Mouse (Mus musculus) thymus, postnatal 14 days (tissue): ENCODE measurements around the gene Gm49391.
"Not testable (repeated sequence)": the region's sequence is repeated elsewhere in the genome, so short reads cannot be mapped to it uniquely, and the experiment has no call there.

Experiments used
- DNase-seq: peaks from one replicate; pipeline ENCODE4 v3.0.0; 2021

Gm49391 gene

DNA sequence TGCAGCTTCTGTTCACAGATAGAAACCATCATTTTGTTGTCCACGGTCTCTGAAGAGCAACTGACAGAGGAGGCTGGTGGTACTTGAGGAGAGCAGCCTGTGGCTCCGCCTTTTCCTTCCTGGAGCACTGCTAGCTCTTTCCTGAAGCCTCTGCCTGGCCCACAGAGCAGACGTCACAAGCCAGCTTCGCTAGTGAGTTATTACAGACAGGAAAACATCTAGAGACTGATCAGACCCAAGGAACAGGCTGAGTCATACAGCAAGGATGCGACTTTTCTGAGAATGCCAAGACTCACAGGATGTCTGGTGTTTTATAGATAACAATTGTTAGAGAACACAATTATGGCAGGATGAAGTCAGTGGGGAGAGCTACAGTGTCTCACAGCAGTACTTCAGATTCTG, at the start of gene Gm49391, which contains the start of gene Ctla2a:
TSS of gene Gm49391 (minus strand) at position 72 of the 402 bp plus-strand sequence.
TSS of gene Ctla2a (minus strand) at position 126 of the 402 bp plus-strand sequence.
- peak; percentile 13 for DNase-seq

DNA sequence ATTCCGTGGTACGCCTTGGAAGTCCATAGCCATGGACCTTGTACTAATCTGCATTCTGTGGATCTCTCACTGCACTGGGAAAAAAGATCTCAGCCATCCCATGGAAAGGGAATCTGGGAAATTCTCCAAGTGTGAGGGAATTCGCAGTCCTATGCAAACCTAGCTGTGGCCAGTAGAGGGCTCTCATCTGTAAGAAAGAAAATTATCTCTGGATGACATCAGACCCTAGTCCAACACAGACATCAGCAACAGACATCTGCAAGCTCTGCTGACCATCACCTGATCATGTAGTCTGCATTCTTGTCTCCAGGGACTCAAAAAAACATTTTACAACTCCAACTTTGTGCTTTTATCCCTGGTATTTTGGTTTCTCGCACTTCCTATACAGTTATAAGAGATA, 35.9 kb upstream of the Gm49391 start:
- not testable (repeated sequence) for DNase-seq

DNA sequence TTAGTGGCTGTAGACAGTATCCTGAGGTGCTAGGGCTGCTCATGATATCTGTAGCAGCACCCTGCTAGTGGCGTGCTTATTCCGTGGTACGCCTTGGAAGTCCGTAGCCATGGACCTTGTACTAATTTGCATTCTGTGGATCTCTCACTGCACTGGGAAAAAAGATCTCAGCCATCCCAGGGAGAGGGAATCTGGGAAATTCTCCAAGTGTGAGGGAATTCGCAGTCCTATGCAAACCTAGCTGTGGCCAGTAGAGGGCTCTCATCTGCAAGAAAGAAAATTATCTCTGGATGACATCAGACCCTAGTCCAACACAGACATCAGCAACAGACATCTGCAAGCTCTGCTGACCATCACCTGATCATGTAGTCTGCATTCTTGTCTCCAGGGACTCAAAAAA, 27.6 kb upstream of the Gm49391 start:
- DNase-seq = not testable (repeated sequence)

DNA sequence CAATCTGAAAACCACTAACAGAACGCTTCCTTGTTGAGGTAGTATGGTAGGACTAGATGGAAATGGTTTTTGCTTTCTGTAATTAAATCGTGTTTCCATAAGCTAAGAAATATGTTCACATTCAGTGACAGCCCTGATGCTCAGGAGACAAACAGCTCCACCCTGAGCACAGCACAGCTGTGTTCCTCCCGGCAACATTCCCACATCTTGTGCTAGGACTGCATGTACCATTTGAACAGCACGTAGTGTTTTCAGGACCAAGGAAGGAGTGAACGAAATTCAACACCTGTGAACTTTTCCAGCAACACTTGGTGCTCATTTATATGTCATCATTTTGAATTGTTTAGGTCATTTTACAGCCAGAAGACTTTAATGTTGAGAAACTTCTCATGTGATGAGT, 25.3 kb upstream of the Gm49391 start:
- DNase-seq = no peak

DNA sequence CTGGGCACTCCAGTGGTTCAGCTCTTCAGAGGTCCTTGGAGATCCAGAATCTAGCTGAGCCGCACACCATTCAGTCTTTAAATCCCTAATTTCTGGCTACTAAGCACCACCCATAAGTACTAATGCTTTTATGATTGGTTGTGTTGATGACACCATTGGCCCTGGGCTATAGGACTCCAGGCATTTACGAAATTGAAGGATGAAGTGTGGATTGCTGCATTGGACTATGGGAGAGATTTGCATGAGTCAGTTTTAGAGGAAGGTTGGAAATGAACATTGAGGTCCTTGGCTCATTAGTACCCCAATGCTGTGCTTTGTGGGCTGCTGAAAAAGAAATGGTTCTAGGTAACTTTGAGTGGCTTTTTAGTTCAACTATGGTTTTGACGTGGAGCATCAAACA, 5.5 kb upstream of the Gm49391 start, which contains the start of gene Tpbpa:
TSS of gene Tpbpa (minus strand) at position 101 of the 400 bp plus-strand sequence.
- DNase-seq = not testable (repeated sequence)

DNA sequence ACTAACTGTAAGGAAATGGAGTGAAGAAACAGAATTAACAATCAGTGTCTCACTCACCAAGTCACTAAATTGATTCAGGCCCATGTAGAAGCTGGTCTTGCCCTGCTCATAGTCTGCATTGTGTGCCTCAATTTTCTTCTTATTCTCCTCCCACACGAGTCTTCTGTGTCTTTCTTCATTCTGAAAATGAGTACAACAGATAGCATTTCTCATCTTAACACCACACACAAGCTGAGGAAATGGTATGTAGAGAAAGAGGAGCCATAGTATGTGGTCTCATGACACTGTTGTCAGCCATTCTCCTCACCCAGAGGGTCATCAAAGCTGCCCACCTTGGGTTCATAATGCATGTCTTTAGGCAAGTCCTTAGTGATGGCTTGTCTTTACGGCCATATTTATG, 881 bp downstream of the Gm49391 start, which contains the start of gene Gm49393:
TSS of gene Gm49393 (minus strand) at position 101 of the 400 bp plus-strand sequence.
- DNase-seq = not testable (repeated sequence)

DNA sequence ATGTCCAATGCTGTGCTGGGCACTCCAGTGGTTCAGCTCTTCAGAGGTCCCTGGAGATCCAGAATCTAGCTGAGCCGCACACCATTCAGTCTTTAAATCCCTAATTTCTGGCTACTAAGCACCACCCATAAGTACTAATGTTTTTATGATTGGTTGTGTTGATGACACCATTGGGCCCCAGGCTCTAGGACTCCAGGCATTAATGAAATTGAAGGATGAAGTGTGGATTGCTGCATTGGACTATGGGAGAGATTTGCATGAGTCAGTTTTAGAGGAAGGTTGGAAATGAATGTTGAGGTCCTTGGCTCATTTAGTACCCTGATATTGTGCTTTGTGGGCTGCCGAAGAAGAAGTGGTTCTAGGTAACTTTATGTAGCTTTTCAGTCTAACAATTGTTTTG, 31.6 kb downstream of the Gm49391 start, which contains the start of gene Tpbpb:
TSS of gene Tpbpb (minus strand) at position 101 of the 400 bp plus-strand sequence.
- not testable (repeated sequence) for DNase-seq

DNA sequence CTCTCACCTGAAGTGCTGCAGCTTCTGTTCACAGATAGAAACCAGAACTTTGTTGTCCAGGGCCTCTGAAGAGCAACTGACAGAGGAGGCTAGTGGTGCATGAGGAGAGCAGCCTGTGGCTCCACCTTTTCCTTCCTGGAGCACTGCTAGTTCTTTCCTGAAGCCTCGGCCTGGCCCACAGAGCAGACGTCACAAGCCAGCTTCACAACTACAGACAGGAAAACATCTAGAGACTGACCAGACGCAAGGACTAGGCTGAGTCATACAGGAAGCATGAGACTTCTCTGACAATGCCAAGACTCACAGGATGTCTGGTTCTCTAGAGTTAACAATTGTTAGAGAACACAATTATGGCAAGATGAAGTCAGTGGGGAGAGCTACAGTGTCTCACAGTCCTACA, 39.0 kb downstream of the Gm49391 start, which contains the start of gene Ctla2b:
TSS of gene Ctla2b (minus strand) at position 120 of the 400 bp plus-strand sequence.
- peak; percentile 8 for DNase-seq

DNA sequence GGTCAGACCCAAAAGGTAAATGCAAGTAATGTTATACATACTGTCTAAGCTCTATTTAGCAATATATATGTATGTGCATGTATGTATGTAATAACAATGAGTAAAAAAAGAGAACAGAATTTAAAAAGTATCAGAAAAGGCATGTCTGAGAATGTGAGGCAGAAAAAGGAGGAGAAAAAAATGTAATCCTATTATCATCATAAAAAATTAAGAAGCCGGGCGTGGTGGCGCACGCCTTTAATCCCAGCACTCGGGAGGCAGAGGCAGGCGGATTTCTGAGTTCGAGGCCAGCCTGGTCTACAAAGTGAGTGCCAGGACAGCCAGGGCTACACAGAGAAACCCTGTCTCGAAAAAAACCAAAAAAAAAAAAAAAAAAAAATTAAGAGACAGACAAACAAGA, 39.6 kb downstream of the Gm49391 start, which contains the start of gene Gm49392:
TSS of gene Gm49392 (minus strand) at position 101 of the 400 bp plus-strand sequence.
- not testable (repeated sequence) for DNase-seq

DNA sequence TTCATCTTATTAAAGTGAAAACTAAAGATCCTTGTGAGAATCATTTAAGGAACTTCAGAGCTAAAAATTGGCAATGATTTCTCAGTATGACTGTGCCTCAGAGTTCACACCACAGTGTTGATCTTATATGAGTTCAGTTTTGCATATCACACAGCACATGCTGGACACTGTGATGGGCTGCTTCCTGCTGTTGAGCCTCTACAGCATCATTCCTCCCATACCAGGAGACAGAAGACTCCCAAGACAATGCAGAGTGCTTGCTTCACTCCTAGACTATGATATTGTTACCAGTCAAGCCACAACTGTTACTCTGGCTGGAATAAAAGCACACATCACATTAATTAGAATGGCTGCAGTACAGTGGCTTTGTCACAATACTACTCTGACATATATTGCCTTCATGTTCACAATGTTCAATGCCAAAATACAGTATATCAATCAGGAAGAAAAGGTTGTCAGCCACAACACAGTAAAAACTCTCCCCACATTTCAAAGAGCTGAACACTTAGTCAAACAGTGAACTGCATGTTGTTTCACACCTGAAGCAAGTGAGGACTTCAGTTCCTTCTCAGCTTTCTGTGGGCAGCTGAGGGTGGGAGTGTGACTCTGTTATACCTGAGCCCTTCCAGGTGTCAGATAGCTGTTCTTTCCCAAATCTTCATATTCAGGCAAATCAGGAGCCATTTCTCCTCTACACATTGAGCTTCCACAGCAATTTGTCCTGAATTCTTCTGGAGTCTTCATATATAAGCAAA, 40.8 kb downstream of the Gm49391 start:
- no peak for DNase-seq

DNA sequence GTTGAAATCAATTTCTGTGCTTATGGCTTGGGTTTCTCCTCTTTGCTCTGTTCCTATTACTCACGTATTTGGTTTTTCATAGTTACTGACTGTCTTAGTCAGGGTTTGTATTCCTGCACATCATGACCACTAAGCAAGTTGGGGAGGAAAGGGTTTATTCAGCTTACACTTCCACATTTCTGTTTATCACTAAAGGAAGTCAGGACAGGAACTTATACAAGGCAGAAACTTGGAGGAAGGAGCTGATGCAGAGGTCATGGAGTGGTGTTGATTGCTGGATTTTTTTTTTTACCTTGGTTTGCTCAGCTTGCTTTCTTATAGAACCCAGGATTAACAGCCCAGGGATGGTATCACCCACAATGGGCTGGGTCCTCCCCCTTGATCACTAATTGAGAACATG, 44.1 kb downstream of the Gm49391 start:
- no peak for DNase-seq

DNA sequence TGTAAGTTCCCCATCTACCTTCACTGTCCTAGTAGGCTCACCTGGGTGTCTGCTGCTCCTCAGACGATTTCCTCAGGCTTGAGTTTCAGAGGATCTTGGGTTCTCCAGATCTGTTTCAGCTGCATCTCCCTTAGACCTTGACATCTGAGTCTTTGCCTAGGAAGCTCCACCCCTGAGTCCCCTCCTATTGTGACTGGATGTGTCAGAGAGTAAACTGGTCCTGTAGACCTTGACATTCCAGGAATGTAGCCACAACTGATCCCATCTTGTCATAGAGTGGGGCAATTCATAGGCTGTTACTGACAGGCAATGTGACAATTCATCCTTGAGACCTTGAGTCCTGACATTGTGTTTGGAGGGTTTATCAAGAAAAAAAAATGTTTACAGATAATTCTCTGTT, 72.1 kb downstream of the Gm49391 start, which contains the start of gene 4930486L24Rik:
TSS of gene 4930486L24Rik (minus strand) at position 195 of the 400 bp plus-strand sequence.
- DNase-seq = no peak

DNA sequence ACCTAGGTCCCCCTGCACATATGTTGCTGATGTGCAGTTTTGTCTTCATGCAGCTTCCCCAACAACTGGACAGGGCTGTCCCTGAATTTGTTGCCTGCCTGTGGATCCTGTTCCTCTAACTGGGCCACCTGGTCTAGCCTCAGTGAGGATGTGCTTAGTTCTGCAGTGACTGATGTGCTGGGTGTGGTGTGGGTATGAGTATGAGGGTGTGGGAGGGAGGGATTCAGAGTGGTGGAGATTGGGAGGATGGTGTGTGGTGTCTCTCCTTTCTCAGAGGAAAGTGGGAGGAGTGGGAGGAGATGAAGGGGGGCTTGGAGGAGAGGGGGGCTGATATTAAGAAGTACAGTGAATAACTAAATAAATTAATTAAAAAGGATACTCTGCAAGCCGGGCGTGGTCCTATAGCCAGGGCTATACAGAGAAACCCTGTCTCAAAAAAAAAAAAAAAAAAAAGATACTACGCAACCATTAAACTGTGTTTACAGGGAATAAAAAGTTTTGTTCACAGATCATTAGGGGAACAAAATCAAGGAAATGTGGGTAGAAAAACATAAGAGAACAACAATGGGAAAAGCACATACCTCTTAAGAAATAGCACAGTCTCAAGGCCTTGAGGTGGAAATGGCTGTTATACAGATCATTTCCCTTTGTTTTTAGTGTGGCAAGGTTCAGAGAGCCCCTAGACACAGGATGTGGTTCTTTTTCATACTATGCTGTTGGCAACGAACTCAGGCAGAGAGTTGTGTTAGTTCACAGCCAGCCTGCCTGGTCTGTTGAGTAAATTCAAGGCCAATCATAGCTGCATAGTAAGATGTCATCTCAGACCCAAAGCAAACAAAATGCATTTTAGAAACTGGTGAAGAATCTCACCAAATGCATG, 87.9 kb downstream of the Gm49391 start:
- DNase-seq = peak; percentile 70
